Mouse (Mus musculus) forebrain, embryonic 13.5 days (tissue): ENCODE data around the gene Gm21887. TPM values are rescaled to one million over a fixed set of nuclear protein-coding genes. Genes with fewer than 3 reads are reported as not detected.
A peak's percentile ranks its signal among the peaks of the same experiment; 100 is the strongest.
"Not testable (repeated sequence)": the region's sequence is repeated elsewhere in the genome, so short reads cannot be mapped to it uniquely, and the experiment has no call there.

ENCODE experiments used
- ATAC-seq: fragments of 200-750 bp; cut with Nextera tagmentation; 2 replicates; pipeline ENCODE4 v1.8.0; 2017
- H3K27ac ChIP-seq: fragments of 300-500 bp; sonication (generic); 2 replicates; pipeline ENCODE4 v1.5.1; 2015; ENCODE audit warnings: inconsistent platforms, mild to moderate bottlenecking, moderate library complexity
- H3K27me3 ChIP-seq: fragments of 300-500 bp; sonication (generic); 2 replicates; pipeline ENCODE4 v1.6.1; 2015; ENCODE audit warnings: mild to moderate bottlenecking, inconsistent platforms
- H3K36me3 ChIP-seq: fragments of 300-500 bp; sonication (generic); 2 replicates; pipeline ENCODE4 v1.6.1; 2015; ENCODE audit warnings: mild to moderate bottlenecking, inconsistent platforms; ENCODE audit not compliant: poor library complexity, severe bottlenecking
- H3K4me1 ChIP-seq: fragments of 300-500 bp; sonication (generic); 2 replicates; pipeline ENCODE4 v1.6.1; 2015; ENCODE audit warnings: inconsistent platforms
- H3K4me2 ChIP-seq: fragments of 300-500 bp; sonication (generic); 2 replicates; pipeline ENCODE4 v1.6.1; 2015; ENCODE audit warnings: inconsistent platforms, mild to moderate bottlenecking, moderate library complexity
- H3K4me3 ChIP-seq: fragments of 300-500 bp; sonication (generic); 2 replicates; pipeline ENCODE4 v1.5.1; 2015; ENCODE audit warnings: mild to moderate bottlenecking, inconsistent platforms
- H3K9ac ChIP-seq: fragments of 300-500 bp; sonication (generic); 2 replicates; pipeline ENCODE4 v1.6.1; 2015; ENCODE audit warnings: mild to moderate bottlenecking, inconsistent platforms
- H3K9me3 ChIP-seq: fragments of 300-500 bp; sonication (generic); replicated peaks from 2 replicates; pipeline ENCODE4 v1.6.1; 2016; ENCODE audit warnings: inconsistent platforms
- WGBS: fragments of 180-500 bp; shearing (Covaris S2); methylation state at CpG from one replicate; pipeline ENCODE4 v1.1.7; 2015; 5-methylcytosine and 5-hydroxymethylcytosine counted together
- polyA plus RNA-seq: library from polyadenylated mRNA; unstranded; fragments of >200 nt; fragmentation: Nextera tagmentation; extraction: Ambion mirVana; gene quantifications from 2 replicates; pipeline ENCODE4 v1.2.1, GENCODE M21; 2015

Gene Gm21887
- polyA plus RNA-seq, 1 experiment from 2014 or later: 195 TPM

DNA sequence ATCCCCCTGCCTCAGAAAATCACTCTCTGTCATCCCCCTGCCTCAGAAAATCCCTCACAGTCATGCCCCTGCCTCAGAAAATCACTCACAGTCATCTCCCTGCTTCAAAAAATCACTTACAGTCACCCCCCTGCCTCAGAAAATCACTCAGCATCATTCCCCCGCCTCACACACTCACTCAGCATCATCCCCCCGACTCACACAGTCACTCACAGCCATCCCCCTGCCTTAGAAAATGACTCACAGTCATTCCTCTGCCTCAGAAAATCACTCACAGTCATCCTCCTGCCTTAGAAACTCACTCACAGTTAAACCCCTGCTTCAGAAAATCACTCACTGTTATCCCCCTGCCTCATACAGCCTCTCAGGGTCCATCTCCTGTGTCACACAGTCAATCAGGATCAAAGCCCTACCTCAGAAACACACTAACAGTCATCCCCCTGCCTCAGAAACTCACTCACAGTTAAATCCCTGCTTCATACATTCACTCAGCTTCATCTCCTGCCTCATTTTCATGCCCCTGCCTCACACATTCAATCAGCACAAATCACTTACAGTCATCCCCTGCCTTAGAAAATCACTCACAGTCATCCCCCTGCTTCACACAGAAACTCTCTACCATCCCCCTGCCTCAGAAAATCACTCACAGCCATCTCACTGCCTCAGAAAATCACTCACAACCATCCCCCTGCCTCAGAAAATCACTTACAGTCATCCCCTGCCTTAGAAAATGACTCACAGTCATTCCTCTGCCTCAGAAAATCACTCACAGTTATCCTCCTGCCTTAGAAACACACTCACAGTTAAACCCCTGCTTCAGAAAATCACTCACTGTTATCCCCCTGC is 14.4 kb upstream of the Gm21887 start:
- H3K27ac ChIP-seq, H3K4me2 ChIP-seq, H3K9ac ChIP-seq, H3K4me3 ChIP-seq, H3K36me3 ChIP-seq, ATAC-seq, H3K27me3 ChIP-seq, H3K4me1 ChIP-seq: not testable (repeated sequence)
- WGBS: 22% methylated on average over 2 of the region's 2 CpGs
- H3K9me3 ChIP-seq: peaks cover 11% of the 10 kb centered on the region

DNA sequence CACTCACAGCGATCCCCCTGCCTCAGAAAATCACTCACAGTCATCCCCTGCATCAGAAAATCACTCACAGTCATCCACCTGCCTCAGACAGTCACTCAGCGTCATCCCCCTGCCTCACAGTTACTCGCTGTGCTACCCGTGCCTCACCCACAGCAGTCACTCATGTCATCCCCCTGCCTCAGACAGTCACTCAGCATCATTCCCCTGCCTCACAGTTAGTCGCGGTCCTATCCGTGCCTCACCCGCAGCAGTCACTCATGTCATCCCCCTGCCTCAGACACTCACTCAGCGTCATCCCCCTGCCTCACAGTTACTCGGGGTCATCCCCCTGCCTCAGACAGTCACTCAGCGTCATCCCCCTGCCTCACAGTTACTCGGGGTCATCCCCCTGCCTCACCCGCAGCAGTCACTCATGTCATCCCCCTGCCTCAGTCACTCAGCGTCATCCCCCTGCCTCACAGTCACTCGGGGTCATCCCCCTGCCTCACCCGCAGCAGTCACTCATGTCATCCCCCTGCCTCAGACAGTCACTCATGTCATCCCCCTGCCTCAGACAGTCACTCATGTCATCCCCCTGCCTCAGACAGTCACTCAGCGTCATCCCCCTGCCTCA is 13.4 kb upstream of the Gm21887 start:
- H3K27me3 ChIP-seq, H3K4me1 ChIP-seq, H3K9ac ChIP-seq, H3K4me2 ChIP-seq, H3K4me3 ChIP-seq, H3K36me3 ChIP-seq, H3K9me3 ChIP-seq, ATAC-seq, H3K27ac ChIP-seq: not testable (repeated sequence)
- no CpG with 5 or more reads among the region's 17 CpGs for WGBS

DNA sequence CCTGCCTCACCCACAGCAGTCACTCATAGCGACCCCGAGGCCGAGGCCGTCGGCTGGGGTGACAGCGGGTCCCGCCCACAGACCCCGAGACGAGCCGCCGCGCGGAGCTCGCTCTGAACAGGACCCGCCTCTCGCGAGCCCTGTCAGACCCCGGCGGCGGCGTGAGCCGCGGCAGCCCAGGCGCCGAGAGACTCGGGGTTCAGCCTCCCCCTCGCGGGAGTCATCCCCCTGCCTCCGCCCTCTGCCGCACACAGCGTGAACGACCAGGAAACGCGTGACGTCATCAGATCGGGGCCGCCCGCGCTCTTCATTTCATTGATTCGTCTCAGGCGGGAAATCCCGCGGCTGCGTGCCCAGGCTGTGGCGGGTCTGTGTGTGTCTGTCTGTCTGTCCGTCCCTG is 12.5 kb upstream of the Gm21887 start:
- not testable (repeated sequence) for H3K27me3 ChIP-seq, H3K9me3 ChIP-seq, H3K9ac ChIP-seq, H3K27ac ChIP-seq, H3K4me2 ChIP-seq, ATAC-seq, H3K4me1 ChIP-seq, H3K36me3 ChIP-seq, H3K4me3 ChIP-seq
- WGBS: no CpG with 5 or more reads among the region's 46 CpGs

DNA sequence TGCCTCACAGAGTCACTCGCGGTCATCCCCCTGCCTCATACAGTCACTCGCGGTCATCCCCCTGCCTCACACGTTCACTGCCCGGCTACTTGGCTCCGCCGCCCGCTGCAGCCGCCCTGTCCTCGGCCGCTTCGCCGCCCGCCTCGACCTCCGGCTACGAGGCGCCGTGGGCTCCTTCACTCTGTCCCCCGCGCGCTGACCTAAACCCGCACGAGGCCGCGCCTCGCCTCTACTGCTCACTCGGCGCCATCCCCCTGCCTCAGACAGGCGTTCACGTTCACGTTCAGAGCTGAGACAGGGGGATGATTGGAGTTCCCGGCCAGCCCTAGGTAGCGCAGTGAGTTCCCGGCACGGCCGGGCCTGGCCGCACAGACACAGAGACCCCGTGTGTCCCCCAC is 12.0 kb upstream of the Gm21887 start:
- Histone ChIP-seq H3K4me2 (peak overlapping the region; percentile 67), H3K4me3 (peak overlapping the region; percentile 39), H3K27ac (peak overlapping the region; percentile 86), H3K9ac (peak overlapping the region; percentile 58; the same call in 1 of the 2 replicates)
- WGBS: 21% methylated on average over 14 of the region's 40 CpGs
- H3K27me3 ChIP-seq, H3K4me1 ChIP-seq, H3K9me3 ChIP-seq, H3K36me3 ChIP-seq, ATAC-seq: not testable (repeated sequence)

DNA sequence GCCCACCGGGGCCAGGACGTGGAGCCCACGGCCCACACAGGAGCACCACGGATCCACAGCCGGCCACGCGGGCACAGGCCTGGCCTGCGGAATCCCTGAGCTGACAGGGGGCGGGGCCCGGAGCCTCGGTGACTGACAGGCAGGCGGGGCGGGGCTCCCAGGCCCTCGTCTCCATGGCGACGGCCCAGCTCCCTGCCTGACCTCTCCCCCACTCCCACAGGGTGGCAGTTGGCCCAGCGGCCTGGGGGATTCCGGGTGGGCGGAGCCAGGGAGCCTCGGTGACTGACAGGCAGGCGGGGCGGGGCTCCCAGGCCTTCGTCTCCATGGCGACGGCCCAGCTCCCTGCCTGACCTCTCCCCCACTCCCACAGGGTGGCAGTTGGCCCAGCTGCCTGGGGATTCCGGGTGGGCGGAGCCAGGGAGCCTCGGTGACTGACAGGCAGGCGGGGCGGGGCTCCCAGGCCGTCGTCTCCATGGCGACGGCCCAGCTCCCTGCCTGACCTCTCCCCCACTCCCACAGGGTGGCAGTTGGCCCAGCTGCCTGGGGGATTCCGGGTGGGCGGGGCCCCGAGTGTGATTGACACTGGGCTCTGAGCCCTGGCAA is 11.5 kb upstream of the Gm21887 start:
- 11% methylated on average over 14 of the region's 37 CpGs for WGBS
- Histone ChIP-seq H3K4me3 (peak overlapping the region; percentile 39), H3K27ac (peak overlapping the region; percentile 86), H3K4me2 (peak overlapping the region; percentile 67), H3K9ac (peak overlapping the region; percentile 58; the same call in 1 of the 2 replicates)
- H3K9me3 ChIP-seq, H3K27me3 ChIP-seq, H3K4me1 ChIP-seq, H3K36me3 ChIP-seq: not testable (repeated sequence)
- peak; percentile 94 for ATAC-seq

DNA sequence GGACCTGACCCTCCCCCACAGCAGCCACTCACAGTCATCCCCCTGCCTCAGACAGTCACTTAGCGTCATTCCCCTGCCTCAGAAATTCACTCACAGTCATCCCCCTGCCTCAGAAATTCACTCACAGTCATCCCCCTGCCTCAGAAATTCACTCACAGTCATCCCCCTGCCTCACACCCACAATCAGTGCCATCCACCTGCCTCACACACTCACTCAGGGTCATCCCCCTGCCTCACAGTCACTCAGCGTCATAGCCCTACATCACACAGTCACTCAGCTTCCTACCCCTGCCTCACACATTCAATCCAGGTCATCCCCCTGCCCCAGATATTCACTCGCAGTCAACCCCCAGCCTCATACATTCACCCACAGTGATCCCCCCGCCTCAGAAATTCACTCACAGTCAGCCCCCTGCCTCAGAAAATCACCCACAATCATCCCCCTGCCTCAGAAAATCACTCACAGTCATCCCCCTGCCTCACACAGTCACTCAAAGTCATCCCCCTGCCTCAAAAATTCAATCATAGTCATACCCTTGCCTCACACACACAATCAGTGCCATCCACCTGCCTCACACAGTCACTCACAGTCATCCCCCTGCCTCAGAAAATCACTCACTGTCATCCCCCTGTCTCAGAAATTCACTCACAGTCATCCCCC is 10.8 kb upstream of the Gm21887 start:
- H3K9me3 ChIP-seq, H3K4me3 ChIP-seq, H3K9ac ChIP-seq, H3K4me2 ChIP-seq, H3K27me3 ChIP-seq, ATAC-seq, H3K36me3 ChIP-seq, H3K27ac ChIP-seq, H3K4me1 ChIP-seq: not testable (repeated sequence)
- 4% methylated on average over 2 of the region's 4 CpGs for WGBS

DNA sequence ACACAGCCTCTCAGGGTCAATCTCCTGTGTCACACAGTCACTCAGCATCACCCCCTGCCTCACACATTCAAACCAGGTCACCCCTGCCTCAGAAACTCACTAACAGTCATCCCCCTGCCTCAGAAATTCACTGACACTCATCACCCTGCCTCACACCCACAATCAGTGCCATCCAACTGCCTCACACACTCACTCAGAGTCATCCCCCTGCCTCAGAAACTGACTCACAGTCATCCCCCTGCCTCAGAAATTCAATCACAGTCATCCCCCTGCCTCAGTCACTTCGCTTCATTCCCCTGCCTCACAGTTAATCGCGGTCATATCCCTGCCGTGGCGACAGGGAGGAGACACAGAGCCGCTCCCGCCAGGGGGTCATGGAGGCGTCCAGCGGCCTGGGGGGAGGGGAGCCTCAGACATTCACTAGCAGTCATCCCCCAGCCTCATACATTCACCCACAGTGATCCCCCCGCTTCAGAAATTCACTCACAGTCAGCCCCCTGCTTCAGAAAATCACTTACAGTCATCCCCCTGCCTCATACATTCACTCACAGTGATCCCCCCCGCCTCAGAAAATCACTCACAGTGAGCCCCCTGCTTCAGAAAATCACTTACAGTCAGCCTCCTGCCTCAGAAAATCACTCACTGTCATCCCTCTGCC is 10.1 kb upstream of the Gm21887 start:
- not testable (repeated sequence) for H3K4me2 ChIP-seq, H3K36me3 ChIP-seq, H3K27me3 ChIP-seq, H3K9ac ChIP-seq, H3K9me3 ChIP-seq, ATAC-seq, H3K4me1 ChIP-seq, H3K27ac ChIP-seq, H3K4me3 ChIP-seq
- 49% methylated on average over 6 of the region's 11 CpGs for WGBS

DNA sequence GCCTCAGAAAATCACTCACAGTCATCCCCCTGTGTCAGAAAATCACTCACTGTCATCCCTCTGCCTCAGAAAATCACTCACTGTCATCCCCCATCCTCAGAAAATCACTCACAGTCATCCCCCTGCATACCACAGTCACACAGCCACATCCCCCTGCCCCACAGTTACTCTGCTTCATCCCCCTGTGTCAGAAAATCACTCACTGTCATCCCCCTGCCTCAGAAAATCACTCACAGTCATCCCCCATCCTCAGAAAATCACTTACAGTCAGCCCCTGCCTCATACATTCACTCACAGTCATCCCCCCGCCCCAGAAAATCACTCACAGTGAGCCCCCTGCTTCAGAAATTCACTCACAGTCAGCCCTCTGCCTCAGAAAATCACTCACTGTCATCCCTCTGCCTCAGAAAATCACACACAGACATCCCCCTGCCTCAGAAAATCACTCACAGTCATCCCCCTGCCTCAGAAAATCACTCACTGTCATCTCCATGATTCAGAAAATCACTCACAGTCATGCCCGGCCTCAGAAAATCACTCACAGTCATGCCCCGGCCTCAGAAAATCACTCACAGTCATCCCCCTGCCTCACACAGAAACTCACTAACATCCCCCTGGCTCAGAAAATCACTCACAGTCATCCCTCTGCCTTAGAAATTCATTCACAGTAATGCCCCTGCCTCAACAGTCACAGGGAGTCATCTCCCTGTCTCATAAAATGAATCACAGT is 9.4 kb upstream of the Gm21887 start:
- H3K4me1 ChIP-seq, ATAC-seq, H3K27ac ChIP-seq, H3K27me3 ChIP-seq, H3K9me3 ChIP-seq, H3K9ac ChIP-seq, H3K36me3 ChIP-seq, H3K4me3 ChIP-seq, H3K4me2 ChIP-seq: not testable (repeated sequence)
- 0% methylated on average over 2 of the region's 3 CpGs for WGBS

DNA sequence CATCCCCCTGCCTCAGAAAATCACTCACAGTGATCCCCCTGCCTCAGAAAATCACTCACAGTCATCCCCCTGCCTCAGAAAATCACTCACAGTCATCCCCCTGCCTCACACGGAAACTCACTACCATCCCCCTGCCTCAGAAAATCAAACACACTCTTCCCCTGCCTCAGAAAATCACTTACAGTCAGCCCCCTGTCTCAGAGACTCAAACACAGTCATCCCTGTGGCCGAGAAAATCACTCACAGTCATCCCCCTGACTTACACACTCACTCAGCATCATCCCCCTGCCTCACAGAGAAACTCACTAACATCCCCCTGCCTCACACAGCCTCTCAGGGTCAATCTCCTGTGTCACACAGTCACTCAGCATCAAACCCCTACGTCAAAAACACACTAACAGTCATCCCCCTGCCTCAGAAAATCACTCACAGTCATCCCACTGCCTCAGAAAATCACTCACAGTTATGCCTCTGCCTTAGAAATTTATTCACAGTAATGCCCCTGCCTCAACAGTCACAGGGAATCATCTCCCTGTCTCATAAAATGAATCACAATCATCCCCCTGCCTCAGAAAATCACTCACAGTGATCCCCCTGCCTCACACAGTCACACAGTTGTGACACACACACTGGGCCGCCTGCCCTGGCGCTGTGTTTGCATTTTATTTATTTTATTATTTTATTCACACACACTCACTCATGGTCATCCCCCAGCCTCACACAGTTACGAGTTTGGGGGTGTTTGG is 8.6 kb upstream of the Gm21887 start:
- WGBS: 30% methylated on average over 6 of the region's 6 CpGs
- not testable (repeated sequence) for H3K27me3 ChIP-seq, H3K36me3 ChIP-seq, H3K4me1 ChIP-seq, H3K9me3 ChIP-seq, H3K4me3 ChIP-seq, H3K4me2 ChIP-seq, ATAC-seq, H3K27ac ChIP-seq, H3K9ac ChIP-seq

DNA sequence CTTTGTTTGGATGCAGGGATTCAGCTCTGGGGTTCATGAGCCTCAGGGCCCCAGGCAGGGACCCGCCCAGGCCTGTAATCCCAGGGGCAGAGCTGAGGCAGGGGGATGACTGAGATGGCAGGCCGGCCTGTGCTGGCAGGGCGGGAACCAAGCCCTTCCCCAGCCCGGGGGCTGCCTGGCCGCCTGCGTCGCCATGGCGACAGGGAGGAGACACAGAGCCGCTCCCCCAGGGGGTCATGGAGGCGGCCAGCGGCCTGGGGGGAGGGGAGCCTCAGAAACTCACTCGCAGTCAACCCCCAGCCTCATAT is 8.1 kb upstream of the Gm21887 start:
- not testable (repeated sequence) for ATAC-seq, H3K4me1 ChIP-seq, H3K4me2 ChIP-seq, H3K27me3 ChIP-seq, H3K9ac ChIP-seq, H3K27ac ChIP-seq, H3K4me3 ChIP-seq, H3K9me3 ChIP-seq, H3K36me3 ChIP-seq
- WGBS: 50% methylated on average over 1 of the region's 12 CpGs

DNA sequence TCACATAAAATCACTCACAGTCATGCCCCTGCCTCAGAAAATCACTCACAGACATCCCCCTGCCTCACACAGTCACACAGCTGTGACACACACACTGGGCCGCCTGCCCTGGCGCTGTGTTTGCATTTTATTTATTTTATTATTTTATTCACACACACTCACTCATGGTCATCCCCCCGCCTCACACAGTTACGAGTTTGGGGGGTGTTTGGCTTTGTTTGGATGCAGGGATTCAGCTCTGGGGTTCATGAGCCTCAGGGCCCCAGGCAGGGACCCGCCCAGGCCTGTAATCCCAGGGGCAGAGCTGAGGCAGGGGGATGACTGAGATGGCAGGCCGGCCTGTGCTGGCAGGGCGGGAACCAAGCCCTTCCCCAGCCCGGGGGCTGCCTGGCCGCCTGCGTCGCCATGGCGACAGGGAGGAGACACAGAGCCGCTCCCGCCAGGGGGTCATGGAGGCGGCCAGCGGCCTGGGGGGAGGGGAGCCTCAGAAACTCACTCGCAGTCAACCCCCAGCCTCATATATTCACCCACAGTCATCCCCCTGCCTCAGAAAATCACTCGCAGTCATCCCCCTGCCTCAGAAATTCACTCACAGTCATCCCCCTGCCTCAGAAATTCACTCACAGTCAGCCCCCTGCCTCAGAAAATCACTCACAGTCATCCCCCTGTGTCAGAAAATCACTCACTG is 6.8 kb upstream of the Gm21887 start:
- not testable (repeated sequence) for H3K27ac ChIP-seq, H3K36me3 ChIP-seq, H3K4me2 ChIP-seq, H3K9ac ChIP-seq, H3K4me1 ChIP-seq, H3K27me3 ChIP-seq, H3K4me3 ChIP-seq, ATAC-seq
- 38% methylated on average over 10 of the region's 18 CpGs for WGBS
- peaks cover 13% of the 10 kb centered on the region for H3K9me3 ChIP-seq
